Mouse (Mus musculus) midbrain, embryonic 11.5 days (tissue): ENCODE data around the gene Cyp2d12. TPM values are rescaled to one million over a fixed set of nuclear protein-coding genes. Genes with fewer than 3 reads are reported as not detected.
"Not testable (repeated sequence)": the region's sequence is repeated elsewhere in the genome, so short reads cannot be mapped to it uniquely, and the experiment has no call there.

Experiments
- ATAC-seq: fragments of 200-750 bp; cut with Nextera tagmentation; 2 replicates; pipeline ENCODE4 v1.8.0; 2017; ENCODE audit warnings: moderate TSS enrichment, moderate library complexity; ENCODE audit not compliant: low FRiP score
- DNase-seq: peaks from one replicate; pipeline ENCODE4 v3.0.0; 2015; ENCODE audit warnings: low spot score; ENCODE audit errors: missing footprints
- H3K27ac ChIP-seq: fragments of 300-500 bp; sonication (generic); 2 replicates; pipeline ENCODE4 v1.5.1; 2014; ENCODE audit warnings: low read depth, low read length
- H3K27me3 ChIP-seq: fragments of 300-500 bp; sonication (generic); 2 replicates; pipeline ENCODE4 v1.6.1; 2014; ENCODE audit warnings: mild to moderate bottlenecking, low read length, moderate library complexity, mixed read lengths; ENCODE audit not compliant: control insufficient read depth, insufficient read depth
- H3K36me3 ChIP-seq: fragments of 300-500 bp; sonication (generic); 2 replicates; pipeline ENCODE4 v1.6.1; 2014; ENCODE audit warnings: mild to moderate bottlenecking, low read length, moderate library complexity, mixed read lengths; ENCODE audit not compliant: control insufficient read depth, insufficient read depth
- H3K4me1 ChIP-seq: fragments of 300-500 bp; sonication (generic); 2 replicates; pipeline ENCODE4 v1.6.1; 2014; ENCODE audit warnings: low read length; ENCODE audit not compliant: control insufficient read depth, insufficient read depth
- H3K4me2 ChIP-seq: fragments of 300-500 bp; sonication (generic); 2 replicates; pipeline ENCODE4 v1.6.1; 2014; ENCODE audit warnings: mild to moderate bottlenecking, moderate library complexity
- H3K4me3 ChIP-seq: fragments of 300-500 bp; sonication (generic); 2 replicates; pipeline ENCODE4 v1.5.1; 2014; ENCODE audit warnings: low read depth, low read length
- H3K9ac ChIP-seq: fragments of 300-500 bp; sonication (generic); 2 replicates; pipeline ENCODE4 v1.6.1; 2014; ENCODE audit warnings: low read length
- H3K9me3 ChIP-seq: fragments of 300-500 bp; sonication (generic); 2 replicates; pipeline ENCODE4 v1.6.1; 2016; ENCODE audit warnings: low read length; ENCODE audit not compliant: control insufficient read depth
- WGBS: fragments of 180-500 bp; shearing (Covaris S2); extraction: QIAGEN DNeasy Blood & Tissue Kit; methylation state at CpG from one replicate; pipeline ENCODE4 v1.1.7; 2014; 5-methylcytosine and 5-hydroxymethylcytosine counted together
- microRNA-seq: library from miRNA; unstranded; fragments of <30 nt; microRNA quantifications from one replicate; pipeline ENCODE4, GENCODE M21; 2017
- polyA plus RNA-seq: library from polyadenylated mRNA; unstranded; fragments of >200 nt; fragmentation: Nextera tagmentation; extraction: Ambion mirVana; gene quantifications from 2 replicates; pipeline ENCODE4 v1.2.1, GENCODE M21; 2014

Gene Cyp2d12
- polyA plus RNA-seq, 1 experiment from 2014 or later = not detected

DNA sequence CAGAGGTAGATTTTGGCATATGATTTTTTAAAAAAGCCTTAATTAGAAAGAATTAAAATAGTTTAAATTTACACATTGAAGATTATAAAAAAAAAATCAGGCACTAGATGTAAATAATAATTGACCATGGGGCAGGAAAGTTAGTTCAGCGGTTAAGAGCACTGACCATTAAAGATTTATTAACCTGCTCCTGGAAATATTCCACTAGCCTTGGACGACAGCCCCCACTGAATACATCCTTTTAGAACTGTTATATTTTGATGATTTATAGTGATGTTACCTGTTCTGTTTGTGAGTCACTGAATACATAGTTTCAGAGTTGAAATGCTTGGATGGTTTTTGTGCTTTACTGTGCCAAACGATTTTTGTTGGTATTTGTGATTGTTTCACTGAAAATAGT lies 11.9 kb upstream of the Cyp2d12 start:
- H3K4me2 ChIP-seq, H3K4me3 ChIP-seq, H3K9ac ChIP-seq, H3K4me1 ChIP-seq, DNase-seq, H3K27me3 ChIP-seq, H3K27ac ChIP-seq, ATAC-seq, H3K9me3 ChIP-seq, H3K36me3 ChIP-seq: not testable (repeated sequence)
- WGBS = 87% methylated on average over 3 of the region's 3 CpGs

DNA sequence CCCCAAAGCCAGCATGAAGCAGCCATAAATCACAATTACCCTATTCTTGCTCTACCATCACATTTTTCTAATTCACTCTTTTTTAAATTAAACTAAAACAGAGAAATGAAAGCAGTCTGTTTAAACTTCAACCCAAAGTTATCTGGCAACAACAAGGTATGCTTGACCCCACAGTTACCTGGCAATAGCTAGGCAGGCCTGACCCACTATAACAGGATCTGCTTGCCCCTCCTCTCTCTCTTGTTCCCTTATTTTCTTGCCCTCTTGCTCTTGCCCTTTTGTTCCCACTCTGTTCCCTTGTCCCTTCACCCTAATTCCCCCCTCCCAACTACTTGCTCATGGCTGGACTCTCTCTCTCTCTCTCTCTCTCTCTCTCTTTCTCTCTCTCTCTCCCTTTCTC lies 10.3 kb upstream of the Cyp2d12 start:
- H3K4me1 ChIP-seq, H3K9me3 ChIP-seq, H3K4me3 ChIP-seq, H3K36me3 ChIP-seq, H3K4me2 ChIP-seq, H3K27me3 ChIP-seq, ATAC-seq, H3K9ac ChIP-seq, DNase-seq, H3K27ac ChIP-seq: not testable (repeated sequence)

DNA sequence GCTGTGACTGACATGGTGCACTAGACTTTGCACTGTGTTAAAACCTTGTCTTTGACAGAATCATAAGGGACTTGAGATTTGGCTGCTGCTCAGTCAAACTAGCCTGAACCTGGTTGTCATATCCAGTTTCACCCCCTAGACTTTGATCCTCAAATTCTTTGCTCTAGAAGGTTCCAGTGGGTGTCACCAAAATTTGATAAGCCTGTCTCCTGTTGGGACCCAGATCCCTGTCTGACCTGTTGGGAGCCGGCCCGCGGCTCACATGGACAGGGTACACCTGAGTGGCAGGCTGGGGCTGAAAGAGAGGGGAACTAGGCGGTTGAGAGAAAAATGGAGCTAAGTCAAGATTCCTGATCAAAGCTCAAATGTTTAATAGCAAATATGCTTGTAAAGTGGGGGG lies 7.1 kb upstream of the Cyp2d12 start:
- not testable (repeated sequence) for H3K4me3 ChIP-seq, H3K4me2 ChIP-seq, DNase-seq, ATAC-seq, H3K9me3 ChIP-seq, H3K9ac ChIP-seq, H3K36me3 ChIP-seq, H3K27me3 ChIP-seq, H3K27ac ChIP-seq, H3K4me1 ChIP-seq
- WGBS = 94% methylated on average over 4 of the region's 4 CpGs

DNA sequence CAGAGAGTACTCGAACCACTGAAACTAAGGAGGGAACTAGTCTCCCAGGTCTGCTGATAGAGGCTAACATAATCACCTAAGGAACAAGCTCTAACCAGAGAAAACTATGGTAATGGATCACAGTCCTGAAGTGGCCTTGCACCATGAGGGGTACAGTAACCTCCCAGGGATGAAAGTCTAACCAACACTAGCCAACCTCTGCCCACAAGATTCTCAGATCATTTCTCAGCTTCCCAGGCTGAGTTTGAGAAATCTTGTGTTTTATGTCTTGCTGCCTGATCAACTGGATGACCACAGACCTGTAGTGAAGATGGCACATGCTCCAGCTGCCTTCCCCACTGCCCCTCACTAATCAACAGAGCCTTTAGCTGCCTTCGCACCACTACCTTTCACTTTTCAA lies 1.7 kb upstream of the Cyp2d12 start:
- H3K36me3 ChIP-seq, DNase-seq, H3K9ac ChIP-seq, H3K4me2 ChIP-seq, H3K27ac ChIP-seq, H3K4me3 ChIP-seq, H3K4me1 ChIP-seq, ATAC-seq, H3K9me3 ChIP-seq, H3K27me3 ChIP-seq: not testable (repeated sequence)
- WGBS = 92% methylated on average over 2 of the region's 2 CpGs

- DNase-seq (no peak), ATAC-seq (no peak)
- no peak overlapping the region for H3K4me3 ChIP-seq
- H3K9ac ChIP-seq = no peak overlapping the region
- H3K9me3 ChIP-seq = no peaks in the 10 kb centered on the region
- WGBS = 72% methylated on average over 1 of the region's 1 CpGs
- H3K27me3 ChIP-seq = no peaks in the 10 kb centered on the region
- no peaks in the 10 kb centered on the region for H3K36me3 ChIP-seq
- no peak overlapping the region for H3K27ac ChIP-seq
- H3K4me1 ChIP-seq = no peaks in the 10 kb centered on the region
- no peak overlapping the region for H3K4me2 ChIP-seq
These were observed 18.0 kb downstream of the Cyp2d12 start for GRCm38 (mm10) chr15:82572856-82573255.

GRCm38 (mm10) chr15:82579071-82579470 lies 24.2 kb downstream of the Cyp2d12 start:
- WGBS = 84% methylated on average over 2 of the region's 2 CpGs
- Histone ChIP-seq H3K9me3 (no peaks in the 10 kb centered on the region), H3K36me3 (no peaks in the 10 kb centered on the region), H3K9ac (no peak overlapping the region), H3K27me3 (no peaks in the 10 kb centered on the region), H3K4me2 (no peak overlapping the region), H3K4me1 (no peaks in the 10 kb centered on the region), H3K27ac (no peak overlapping the region), H3K4me3 (no peak overlapping the region)
- ATAC-seq (no peak), DNase-seq (no peak)

GRCm38 (mm10) chr15:82582621-82583020 lies 27.7 kb downstream of the Cyp2d12 start:
- Histone ChIP-seq H3K9ac (no peak overlapping the region), H3K27ac (no peak overlapping the region), H3K4me2 (no peak overlapping the region), H3K9me3 (no peaks in the 10 kb centered on the region), H3K4me3 (no peak overlapping the region), H3K36me3 (no peaks in the 10 kb centered on the region), H3K27me3 (no peaks in the 10 kb centered on the region), H3K4me1 (no peaks in the 10 kb centered on the region)
- 89% methylated on average over 9 of the region's 9 CpGs for WGBS
- DNase-seq = no peak
- no peak for ATAC-seq

Small RNA genes lying within 50 kb of the gene (microRNA-seq; reads per million reads assigned to microRNA genes)
- not detected for gene Gm27924
- gene Gm28023 = not detected

Other genes with a start within 250 kb of the Cyp2d12 start
- 20.6 and 21.6 TPM in 2 replicates for gene Naga, start 216.1 kb upstream of the Cyp2d12 start, polyA plus RNA-seq
- gene Pheta2, start 216.1 kb upstream of the Cyp2d12 start, polyA plus RNA-seq = 3.4 and 4.3 TPM in 2 replicates
- gene Smdt1, start 216.1 kb upstream of the Cyp2d12 start, polyA plus RNA-seq = 253 and 268 TPM in 2 replicates
- gene Ndufa6, start 200.8 kb upstream of the Cyp2d12 start, polyA plus RNA-seq = 290 and 293 TPM in 2 replicates
- gene Cyp2d22, start 174.8 kb upstream of the Cyp2d12 start, polyA plus RNA-seq = 1.7 and 1.9 TPM in 2 replicates
- not detected in 2 replicates for gene Cyp2d11, start 161.1 kb upstream of the Cyp2d12 start, polyA plus RNA-seq
- gene Cyp2d10, start 147.9 kb upstream of the Cyp2d12 start, polyA plus RNA-seq = not detected in 2 replicates
- not detected in 2 replicates for gene Cyp2d9, start 121.6 kb upstream of the Cyp2d12 start, polyA plus RNA-seq
- not detected in 2 replicates for gene Cyp2d34, start 65.9 kb downstream of the Cyp2d12 start, polyA plus RNA-seq
- not detected in 2 replicates for gene Cyp2d40, start 209.1 kb downstream of the Cyp2d12 start, polyA plus RNA-seq
- not detected in 2 replicates for gene Cyp2d26, start 239.2 kb downstream of the Cyp2d12 start, polyA plus RNA-seq